Mouse (Mus musculus) bone marrow, adult 2 months (tissue): Measurements from ENCODE around the gene Retreg1. TPM values are rescaled to one million over a fixed set of nuclear protein-coding genes. Genes with fewer than 3 reads are reported as not detected.
A peak's percentile ranks its signal among the peaks of the same experiment; 100 is the strongest.

Source experiments
- H3K27ac ChIP-seq: fragments of 200-500 bp; 2 replicates; pipeline ENCODE4 v1.5.1; 2012; ENCODE audit warnings: low read depth, mild to moderate bottlenecking, control low read depth, inconsistent platforms, low read length; ENCODE audit not compliant: control insufficient read depth, poor library complexity, insufficient read depth
- H3K4me1 ChIP-seq: fragments of 200-500 bp; 2 replicates; pipeline ENCODE4 v1.6.1; 2011; ENCODE audit warnings: low read length; ENCODE audit not compliant: control insufficient read depth, insufficient read depth
- H3K4me3 ChIP-seq: fragments of 200-500 bp; replicated peaks from 2 replicates; pipeline ENCODE3; 2011; ENCODE audit warnings: mild to moderate bottlenecking, low read depth, low read length, control low read depth; ENCODE audit not compliant: control insufficient read depth
- CTCF ChIP-seq: fragments of 200-500 bp; IDR thresholded peaks from 2 replicates; pipeline ENCODE4 v1.5.1; 2011; ENCODE audit warnings: low read length, control low read depth; ENCODE audit not compliant: control insufficient read depth, insufficient read depth
- POLR2A ChIP-seq: fragments of 200-500 bp; IDR thresholded peaks from 2 replicates; pipeline ENCODE4 v1.6.1; 2011; ENCODE audit warnings: low read depth, mild to moderate bottlenecking, control low read depth, low read length, borderline replicate concordance; ENCODE audit not compliant: control insufficient read depth
- WGBS: fragments of 180-500 bp; shearing (Covaris S2); methylation state at CpG from one replicate; pipeline ENCODE4 v1.1.7; 2018; 5-methylcytosine and 5-hydroxymethylcytosine counted together
- polyA plus RNA-seq: library from polyadenylated mRNA; stranded (reverse); fragments of >200 nt; gene quantifications from 2 replicates; pipeline ENCODE4 v1.2.4, GENCODE M21; 2011; ENCODE audit warnings: low replicate concordance; ENCODE audit not compliant: missing spikeins, insufficient read depth, insufficient read length

Gene Retreg1
- polyA plus RNA-seq, 1 experiment: 7.7 TPM

DNA sequence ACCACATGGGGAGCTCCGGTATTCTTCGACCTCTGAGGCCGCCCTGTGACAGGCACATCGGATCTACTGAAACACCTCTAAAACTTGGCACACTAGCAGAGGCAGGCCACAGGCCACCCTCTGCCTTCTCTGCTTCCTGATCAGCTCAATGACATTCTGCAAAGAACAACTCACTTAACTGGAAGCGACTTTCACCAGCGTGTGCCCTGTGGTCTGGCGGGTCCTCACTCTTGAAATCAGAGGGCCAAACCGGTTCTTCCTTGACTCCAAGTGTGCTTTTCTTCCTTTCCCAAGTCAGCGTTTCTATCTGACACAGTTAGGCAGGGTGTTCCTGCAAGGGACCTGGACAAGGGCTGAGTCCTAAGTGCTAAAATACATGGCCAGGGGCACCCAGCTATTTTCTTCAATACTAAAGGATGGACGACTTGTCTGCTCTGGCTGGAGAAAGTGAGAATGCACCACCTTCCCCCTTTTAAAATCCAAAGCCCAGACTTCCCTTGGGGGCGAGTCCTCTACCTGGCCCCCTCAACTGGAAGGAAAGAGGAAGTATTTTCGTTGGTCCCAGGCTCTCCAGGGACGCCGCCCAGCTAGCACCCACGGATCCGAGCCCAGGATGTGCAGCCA, 406 bp upstream of the Retreg1 start:
- WGBS: 2% methylated on average over 16 of the region's 16 CpGs
- Histone ChIP-seq H3K27ac (peak overlapping the region; percentile 57), H3K4me1 (no peaks in the 10 kb centered on the region; the same call in 1 of the 2 replicates), H3K4me3 (peak overlapping the region; percentile 46)
- TF ChIP-seq CTCF (no peak), POLR2A (no peak)

- 34% methylated on average over 11 of the region's 11 CpGs for WGBS
- TF ChIP-seq CTCF: no peak
- TF ChIP-seq POLR2A: no peak
- Histone ChIP-seq H3K4me3 (peak overlapping the region; percentile 38), H3K4me1 (no peaks in the 10 kb centered on the region; the same call in 1 of the 2 replicates), H3K27ac (peak overlapping the region; percentile 98; the same call in 1 of the 2 replicates)
Observed at GRCm38 (mm10) chr15:25844013-25844570, 1.1 kb downstream of the Retreg1 start.

DNA sequence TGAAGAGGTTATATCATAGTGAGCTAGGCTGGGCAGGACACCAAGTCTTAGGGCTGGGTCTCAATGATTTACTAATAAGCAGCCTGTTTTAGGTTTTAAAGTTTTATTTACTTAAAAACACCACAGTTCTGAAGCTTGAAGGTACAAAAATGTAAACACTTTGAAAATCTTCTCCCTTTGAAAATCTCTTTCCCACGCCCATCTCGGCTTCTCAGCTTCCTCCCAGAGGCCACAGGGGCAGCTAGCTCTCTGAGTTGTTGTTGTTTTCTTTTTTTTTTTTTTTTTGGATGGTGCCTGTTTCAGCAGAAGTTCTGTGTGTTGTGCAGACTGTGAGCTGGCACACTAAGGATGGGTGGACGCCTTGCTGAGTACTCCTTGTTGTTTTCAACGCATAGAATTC, 1.8 kb downstream of the Retreg1 start:
- Histone ChIP-seq H3K4me3 (no peak overlapping the region), H3K4me1 (no peaks in the 10 kb centered on the region; the same call in 1 of the 2 replicates), H3K27ac (no peak overlapping the region)
- 41% methylated on average over 4 of the region's 4 CpGs for WGBS
- TF ChIP-seq POLR2A (no peak), CTCF (no peak)

GRCm38 (mm10) chr15:25847576-25848168, 4.7 kb downstream of the Retreg1 start:
- Histone ChIP-seq H3K27ac (no peak overlapping the region), H3K4me1 (no peaks in the 10 kb centered on the region; the same call in 1 of the 2 replicates), H3K4me3 (no peak overlapping the region)
- 86% methylated on average over 1 of the region's 1 CpGs for WGBS
- TF ChIP-seq CTCF (no peak), POLR2A (no peak)

GRCm38 (mm10) chr15:25850552-25850951, 7.6 kb downstream of the Retreg1 start:
- Histone ChIP-seq H3K4me3 (no peak overlapping the region), H3K27ac (no peak overlapping the region), H3K4me1 (no peaks in the 10 kb centered on the region; the same call in 1 of the 2 replicates)
- WGBS: 85% methylated on average over 11 of the region's 11 CpGs
- TF ChIP-seq POLR2A (no peak), CTCF (no peak)

DNA sequence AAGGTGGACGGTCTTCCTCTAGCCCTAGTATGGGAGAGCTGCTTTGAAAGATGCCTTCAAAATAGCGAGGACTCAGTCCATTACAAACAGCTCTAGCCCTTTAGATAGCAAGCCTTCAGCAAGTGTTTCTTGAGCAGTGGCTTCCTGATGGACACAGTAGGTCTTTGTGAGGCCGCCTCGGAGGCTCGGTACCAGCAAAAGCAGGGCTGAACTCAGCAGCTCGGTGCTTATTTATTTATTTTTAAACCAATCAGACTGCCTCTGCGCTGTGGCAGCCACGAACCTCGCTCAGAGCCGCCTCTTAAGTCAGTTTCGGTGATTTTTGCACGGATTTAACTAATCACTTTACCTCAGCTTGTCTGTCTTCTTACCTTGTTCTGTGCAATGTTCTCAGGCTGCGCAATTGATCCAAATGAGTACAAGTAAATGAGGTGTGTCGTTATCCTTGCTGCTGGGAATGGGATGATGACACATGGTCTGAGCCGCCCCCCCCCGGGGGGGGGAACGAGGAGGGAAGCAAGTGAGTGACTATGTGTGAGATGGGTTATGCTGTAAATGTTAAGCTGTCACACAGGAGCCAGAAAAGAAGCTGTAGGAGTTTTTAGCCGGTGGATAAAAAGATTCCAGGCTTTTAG, 11.4 kb downstream of the Retreg1 start:
- H3K4me3 ChIP-seq: no peak overlapping the region
- peaks cover 3% of the 10 kb centered on the region; the same call in 1 of the 2 replicates for H3K4me1 ChIP-seq
- no peak for TF ChIP-seq CTCF
- TF ChIP-seq POLR2A: no peak
- no peak overlapping the region for H3K27ac ChIP-seq
- 79% methylated on average over 18 of the region's 18 CpGs for WGBS

DNA sequence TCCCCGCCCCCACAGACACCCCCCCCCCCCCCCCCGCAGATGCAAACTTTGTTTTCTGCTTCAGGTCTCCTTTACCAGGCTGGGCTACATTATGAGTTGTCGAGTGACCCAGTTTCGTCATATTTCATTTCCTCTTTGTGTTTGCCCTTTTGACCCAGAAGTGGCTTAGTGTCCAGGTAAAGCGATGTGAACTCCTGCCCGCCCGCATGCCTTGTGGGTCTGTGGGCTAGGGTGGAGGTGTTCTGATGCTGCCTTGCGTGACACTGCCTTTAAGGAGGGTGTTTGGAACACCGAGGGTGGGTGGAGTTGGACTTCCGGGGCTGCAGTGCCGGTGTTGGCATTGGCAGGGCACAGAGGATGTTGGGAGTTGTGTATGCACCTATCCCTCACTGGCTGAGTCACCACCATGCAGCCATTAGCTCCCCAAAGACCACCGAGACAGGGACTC, 15.7 kb downstream of the Retreg1 start:
- H3K4me3 ChIP-seq: peak overlapping the region; percentile 17
- peak overlapping the region; percentile 2 for H3K27ac ChIP-seq
- H3K4me1 ChIP-seq: peaks cover 9% of the 10 kb centered on the region
- TF ChIP-seq POLR2A (no peak), CTCF (no peak)
- 41% methylated on average over 12 of the region's 12 CpGs for WGBS

DNA sequence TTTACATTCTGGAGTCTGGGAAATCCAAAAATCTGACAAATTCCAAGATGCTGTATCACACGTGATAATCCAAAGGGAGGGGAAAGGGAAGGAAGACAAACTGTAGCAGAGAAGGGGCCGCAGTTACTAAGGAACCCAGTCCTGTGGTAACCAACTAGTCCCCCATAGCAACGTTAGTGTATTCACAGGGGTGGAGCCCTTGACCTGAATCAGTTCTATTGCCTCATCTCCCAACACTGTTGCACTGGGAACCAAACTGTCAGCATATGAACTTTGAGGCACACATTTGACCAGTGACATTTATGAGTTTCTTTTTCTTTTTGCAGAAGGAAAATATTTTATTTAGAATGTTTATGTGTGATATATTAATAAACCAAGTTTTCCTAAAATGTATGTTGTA, 16.5 kb downstream of the Retreg1 start:
- Histone ChIP-seq H3K4me3 (no peak overlapping the region), H3K4me1 (peaks cover 11% of the 10 kb centered on the region), H3K27ac (no peak overlapping the region)
- 21% methylated on average over 3 of the region's 3 CpGs for WGBS
- TF ChIP-seq CTCF (no peak), POLR2A (no peak)
